Mouse (Mus musculus) spleen, postnatal 36 days (tissue): Measurements from ENCODE around the gene Gatc.
"Not testable (repeated sequence)": the region's sequence is repeated elsewhere in the genome, so short reads cannot be mapped to it uniquely, and the experiment has no call there.

Experiments
- DNase-seq, 2 experiments: peaks; one replicate each; pipeline ENCODE4 v3.0.0; 2022; ENCODE audit warnings: low spot score in 2 of 2, mixed read lengths in 1 of 2

Gatc gene

DNA sequence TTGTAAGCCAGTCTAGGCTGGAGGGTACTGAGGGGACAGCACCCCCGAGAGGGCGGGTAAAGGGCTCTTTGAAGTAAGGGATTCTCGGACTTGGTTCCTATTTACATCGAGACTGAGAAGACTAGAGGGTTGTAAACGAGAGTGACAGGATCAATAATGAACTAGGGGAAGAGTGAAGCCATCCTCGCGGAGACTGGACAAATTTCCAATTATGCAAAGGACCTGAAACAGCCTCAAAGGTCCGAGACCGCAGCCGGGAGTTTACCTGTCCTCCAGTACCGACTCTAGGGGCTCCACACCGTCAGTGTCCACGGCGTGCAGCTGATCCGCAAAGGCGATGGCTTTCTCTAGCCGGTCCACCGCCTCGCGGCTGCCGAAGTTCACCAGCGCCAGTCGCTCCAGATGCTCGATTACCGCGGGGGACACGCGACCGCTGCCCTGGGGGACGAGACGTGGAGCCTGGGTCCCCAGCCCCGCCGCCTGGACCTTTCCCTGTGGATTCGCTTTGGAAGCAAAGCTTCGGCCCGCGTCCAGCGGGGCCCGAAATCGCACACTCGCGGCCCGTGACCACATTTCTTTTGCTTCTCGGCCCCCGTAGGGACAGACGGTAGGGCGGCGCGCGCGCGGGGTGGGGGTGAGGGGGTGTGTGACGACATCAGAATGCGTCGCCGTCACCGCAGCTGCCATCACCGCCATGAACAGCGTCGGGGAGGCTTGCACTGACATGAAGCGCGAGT lies at the start of gene Gatc, which contains the start of gene Triap1:
Gatc (minus strand) TSS at position 602 of the 737 bp plus-strand sequence.
Triap1 (plus strand) TSS at position 649 of the 737 bp plus-strand sequence.
- DNase-seq = peak; percentile 78 to 85

- DNase-seq = not testable (repeated sequence)
Measured at GRCm38 (mm10) chr5:115378882-115379281, 37.9 kb upstream of the Gatc start.

GRCm38 (mm10) chr5:115375436-115375835 lies 34.5 kb upstream of the Gatc start:
- DNase-seq = no peak

DNA sequence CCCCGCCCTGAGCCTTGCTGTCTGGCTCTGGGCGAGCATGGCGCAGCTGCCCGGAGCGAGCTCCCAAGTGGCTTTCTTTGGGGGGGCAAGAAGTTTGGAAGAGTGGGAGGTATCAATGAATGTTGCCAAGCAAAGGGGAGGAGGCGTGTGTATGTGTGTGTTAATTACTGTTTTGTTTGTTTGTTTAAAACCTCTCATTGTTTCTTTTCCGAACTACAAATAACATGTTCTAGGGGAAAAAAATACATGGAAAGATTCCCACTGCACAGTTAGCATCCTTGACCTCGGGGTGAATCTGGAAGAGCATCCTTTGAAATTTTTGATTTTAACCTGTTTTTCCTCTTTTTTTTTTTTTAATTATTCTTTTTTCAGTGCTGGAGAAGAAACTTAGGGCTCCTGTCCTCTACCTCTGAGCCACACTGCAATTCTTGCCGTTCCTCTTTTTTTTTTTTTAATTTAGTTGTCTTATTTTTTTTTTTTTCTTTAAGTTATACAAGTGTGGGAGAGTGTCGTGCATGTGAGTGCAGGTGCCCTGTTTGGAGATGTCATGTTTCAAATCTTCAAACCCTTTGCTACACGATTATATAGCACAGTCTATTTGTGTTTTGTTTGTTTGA lies 33.3 kb upstream of the Gatc start:
- DNase-seq = no peak

DNA sequence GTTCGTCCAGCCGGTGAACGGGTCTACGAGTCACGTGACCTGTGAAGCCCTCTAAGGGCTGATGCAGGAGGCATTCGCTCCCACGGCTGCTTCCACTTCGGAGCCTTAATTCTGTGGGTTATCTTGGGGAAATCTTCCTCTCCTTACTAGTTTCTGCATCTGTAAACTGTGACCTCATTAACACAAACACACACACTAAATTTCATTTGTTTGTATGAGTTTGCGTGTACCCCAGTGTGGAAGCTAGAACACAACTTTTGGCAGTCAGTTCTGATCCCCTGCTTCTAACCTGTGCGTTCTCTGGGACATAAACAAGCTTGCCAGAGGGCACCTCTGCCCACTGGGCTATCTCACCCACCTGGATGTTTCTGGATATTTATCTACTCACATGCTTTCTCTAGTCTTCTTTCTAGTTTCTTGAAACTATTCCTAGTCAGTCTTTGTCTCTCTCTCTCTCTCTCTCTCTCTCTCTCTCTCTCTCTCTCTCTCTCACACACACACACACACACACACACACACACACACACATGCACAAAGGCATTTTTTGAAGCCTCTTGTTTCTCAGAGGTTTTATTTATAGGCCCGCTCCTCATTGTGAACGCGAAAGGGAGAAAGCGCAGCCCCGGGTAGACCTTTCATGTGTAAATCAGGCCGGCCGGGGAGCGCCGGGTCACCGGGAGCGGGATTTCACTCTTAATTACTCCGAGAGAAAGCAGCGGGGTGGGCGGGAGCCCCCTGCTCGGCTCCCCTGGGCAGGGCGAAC lies 32.6 kb upstream of the Gatc start:
- no peak for DNase-seq

GRCm38 (mm10) chr5:115371736-115372135 lies 30.8 kb upstream of the Gatc start:
- no peak for DNase-seq

DNA sequence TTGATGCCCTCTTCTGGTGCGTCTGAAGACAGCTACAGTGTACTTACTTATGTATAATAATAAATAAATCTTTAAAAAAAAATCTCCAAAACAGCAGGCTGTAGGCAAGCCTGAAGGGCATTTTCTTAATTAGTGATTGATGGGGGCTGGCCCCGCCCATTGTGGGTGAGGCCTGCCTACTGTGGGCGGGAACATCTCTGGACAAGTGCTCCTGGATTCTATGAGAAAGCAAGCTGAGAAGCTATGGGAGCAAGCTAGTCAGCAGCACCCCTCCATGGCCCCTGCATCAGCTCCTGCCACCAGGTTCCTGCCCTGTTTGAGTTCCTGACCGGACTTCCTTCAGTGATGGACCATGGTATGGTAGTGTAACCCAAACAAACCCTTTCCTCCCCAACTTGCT lies 23.8 kb upstream of the Gatc start:
- DNase-seq = no peak

DNA sequence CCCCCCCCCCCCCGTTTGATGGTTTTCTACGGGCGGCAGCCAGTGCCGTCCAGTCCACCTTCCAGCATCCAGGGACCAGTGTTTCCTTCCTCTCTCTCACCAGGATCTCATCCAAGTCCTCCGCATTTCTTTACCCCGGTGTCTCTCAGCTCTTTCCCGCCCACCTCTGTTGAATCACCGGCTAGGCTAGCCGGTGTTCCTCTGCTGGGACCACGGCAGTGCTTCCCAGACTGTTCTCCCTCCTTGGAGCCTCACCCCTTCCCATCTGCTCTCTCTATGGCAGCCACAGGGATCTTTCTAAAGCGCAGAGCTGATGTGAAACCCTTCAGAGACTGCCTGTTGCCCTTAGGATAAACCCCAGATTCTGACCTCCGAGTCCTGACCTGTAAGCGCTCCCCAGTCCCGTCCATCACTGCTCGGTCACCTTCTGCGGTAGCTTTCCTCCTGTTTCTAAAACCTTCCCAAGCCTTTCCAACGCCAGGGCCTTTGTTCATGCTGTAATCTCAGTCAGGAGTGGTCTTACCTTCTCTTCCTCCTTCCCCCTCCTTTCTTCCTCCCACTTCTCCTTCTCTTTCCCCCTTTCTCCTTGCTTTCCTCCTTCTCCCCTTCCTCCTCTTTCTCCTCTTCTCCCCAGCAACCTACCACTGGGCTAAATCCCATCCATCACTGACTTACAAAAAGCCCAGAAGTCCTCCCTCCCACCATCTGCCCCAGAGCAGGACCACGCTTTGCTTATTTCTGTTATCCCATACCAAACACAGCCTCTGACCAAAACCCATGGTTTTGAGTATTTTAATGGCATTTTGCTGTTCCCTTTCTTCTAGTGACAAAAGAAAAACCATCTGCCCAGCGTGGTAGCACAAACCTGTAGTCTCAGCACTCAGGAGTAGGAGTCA lies 22.1 kb upstream of the Gatc start:
- no peak for DNase-seq

GRCm38 (mm10) chr5:115362216-115362615 lies 21.2 kb upstream of the Gatc start:
- no peak for DNase-seq

- DNase-seq = no peak
Measured at GRCm38 (mm10) chr5:115359851-115360372, 18.9 kb upstream of the Gatc start.

- DNase-seq = no peak
Measured at GRCm38 (mm10) chr5:115359438-115359837, 18.5 kb upstream of the Gatc start.

GRCm38 (mm10) chr5:115358872-115359271 lies 17.9 kb upstream of the Gatc start:
- DNase-seq = peak; percentile 60 to 63

- no peak for DNase-seq
Measured at GRCm38 (mm10) chr5:115355070-115355469, 14.1 kb upstream of the Gatc start.

DNA sequence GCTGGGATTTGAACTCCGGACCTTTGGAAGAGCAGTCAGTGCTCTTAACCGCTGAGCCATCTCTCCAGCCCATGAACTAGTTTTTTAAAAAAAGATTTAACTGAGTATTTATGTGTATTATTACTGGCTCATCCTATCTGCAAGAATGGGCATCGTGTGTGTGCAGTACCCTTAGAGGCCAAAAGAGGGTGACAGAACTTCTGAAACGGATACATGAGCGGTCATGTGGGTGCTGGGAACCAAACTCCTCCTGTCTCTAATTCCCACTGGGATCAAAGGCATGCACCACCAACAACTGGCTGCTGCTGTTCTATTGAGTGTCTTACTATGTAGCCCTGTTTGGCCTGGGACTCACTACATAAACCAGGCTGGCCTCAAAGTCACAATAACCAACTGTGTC lies 10.4 kb upstream of the Gatc start:
- DNase-seq = no peak

DNA sequence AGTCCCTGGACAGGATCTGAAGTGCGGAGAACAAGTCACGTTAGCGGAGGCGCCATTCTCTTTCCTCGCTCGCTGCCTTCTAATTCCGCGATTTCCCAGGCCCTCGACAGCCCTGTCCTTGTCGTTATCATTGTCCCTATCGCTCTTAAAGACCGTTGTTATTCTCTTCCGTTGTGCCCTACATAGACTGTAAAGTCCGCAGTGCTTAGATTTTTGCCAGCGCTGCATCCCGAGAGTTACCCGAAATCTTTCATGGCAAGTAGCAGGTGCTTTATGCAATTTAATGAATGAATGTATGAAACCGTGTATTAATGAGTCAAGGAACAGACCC lies 8.2 kb upstream of the Gatc start:
- DNase-seq = no peak

- DNase-seq = peak; percentile 97 to 99
Measured at GRCm38 (mm10) chr5:115348546-115349224, 7.7 kb upstream of the Gatc start, which contains the start of gene Cox6a1. Cox6a1 (minus strand) TSS chr5:115348981.

- peak; percentile 81 to 86 for DNase-seq
Measured at GRCm38 (mm10) chr5:115347564-115347963, 6.6 kb upstream of the Gatc start.

GRCm38 (mm10) chr5:115341314-115342165 lies 562 bp upstream of the Gatc start:
- DNase-seq = no peak

GRCm38 (mm10) chr5:115340007-115340406 lies 971 bp downstream of the Gatc start:
- DNase-seq = no peak

DNA sequence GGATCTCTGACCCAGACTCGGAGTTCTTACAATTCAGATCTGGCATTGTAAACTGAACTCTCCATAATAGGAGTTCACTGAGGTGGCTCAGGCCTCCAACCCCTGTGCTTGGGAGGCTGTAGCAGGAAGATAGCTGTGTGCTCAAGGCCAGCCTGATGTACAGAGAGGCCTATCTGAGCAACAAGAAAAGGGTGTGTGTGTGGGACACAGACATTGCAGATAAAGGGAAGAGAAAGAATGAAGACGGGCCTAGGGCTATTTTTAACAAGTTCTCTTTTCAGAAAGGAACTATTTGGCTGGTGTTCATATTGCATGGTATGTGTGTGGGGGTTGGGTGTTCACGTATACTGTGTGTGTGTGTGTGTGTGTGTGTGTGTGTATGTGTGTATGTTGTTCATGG lies 7.4 kb downstream of the Gatc start:
- peak; percentile 58 to 67 for DNase-seq
